Mouse (Mus musculus): ENCODE results near the gene Clec2d.
"Not testable (repeated sequence)": the region's sequence is repeated elsewhere in the genome, so short reads cannot be mapped to it uniquely, and the experiment has no call there.

Gene Clec2d

GRCm38 (mm10) chr6:129186457-129187199, 6.2 kb downstream of the Clec2d start:
- in situ Hi-C loops (cut with MboI, MseI) = no loop called here

- in situ Hi-C loops (cut with MboI, MseI) = no loop called here
These were observed 6.8 kb downstream of the Clec2d start for GRCm38 (mm10) chr6:129187200-129187651.

GRCm38 (mm10) chr6:129187816-129188215, 7.4 kb downstream of the Clec2d start:
- in situ Hi-C loops (cut with MboI, MseI) = not testable (repeated sequence)

GRCm38 (mm10) chr6:129193431-129193830, 13.0 kb downstream of the Clec2d start:
- in situ Hi-C loops (cut with MboI, MseI) = no loop called here

GRCm38 (mm10) chr6:129200066-129200465, 19.7 kb downstream of the Clec2d start:
- in situ Hi-C loops (cut with MboI, MseI) = not testable (repeated sequence)

GRCm38 (mm10) chr6:129202306-129202705, 21.9 kb downstream of the Clec2d start:
- in situ Hi-C loops (cut with MboI, MseI) = no loop called here

- in situ Hi-C loops (cut with MboI, MseI) = no loop called here
These were observed 23.9 kb downstream of the Clec2d start for GRCm38 (mm10) chr6:129204342-129204741.

- in situ Hi-C loops (cut with MboI, MseI) = no loop called here
These were observed 24.4 kb downstream of the Clec2d start for GRCm38 (mm10) chr6:129204838-129205237.

GRCm38 (mm10) chr6:129208891-129209519, 28.6 kb downstream of the Clec2d start:
- in situ Hi-C loops (cut with MboI, MseI) = no loop called here

- in situ Hi-C loops (cut with MboI, MseI) = no loop called here
These were observed 29.5 kb downstream of the Clec2d start for GRCm38 (mm10) chr6:129209785-129210446.

GRCm38 (mm10) chr6:129210447-129210790, 30.0 kb downstream of the Clec2d start:
- in situ Hi-C loops (cut with MboI, MseI) = no loop called here

- in situ Hi-C loops (cut with MboI, MseI) = no loop called here
These were observed 32.2 kb downstream of the Clec2d start for GRCm38 (mm10) chr6:129212421-129213195.

- in situ Hi-C loops (cut with MboI, MseI) = no loop called here
These were observed 33.1 kb downstream of the Clec2d start for GRCm38 (mm10) chr6:129213497-129213896.

- in situ Hi-C loops (cut with MboI, MseI) = no loop called here
These were observed 33.8 kb downstream of the Clec2d start for GRCm38 (mm10) chr6:129214263-129214662.

GRCm38 (mm10) chr6:129215053-129215452, 34.6 kb downstream of the Clec2d start:
- in situ Hi-C loops (cut with MboI, MseI) = no loop called here

- in situ Hi-C loops (cut with MboI, MseI) = no loop called here
These were observed 35.6 kb downstream of the Clec2d start for GRCm38 (mm10) chr6:129215886-129216637.

- in situ Hi-C loops (cut with MboI, MseI) = no loop called here
These were observed 36.4 kb downstream of the Clec2d start for GRCm38 (mm10) chr6:129216721-129217230.

GRCm38 (mm10) chr6:129218191-129218696, 37.8 kb downstream of the Clec2d start:
- in situ Hi-C loops (cut with MboI, MseI) = no loop called here

GRCm38 (mm10) chr6:129219897-129220517, 39.6 kb downstream of the Clec2d start:
- in situ Hi-C loops (cut with MboI, MseI) = loop anchor here (10.0 kb wide), 1 partner anchor 785 kb away; the partner anchor contains the start of gene Fkbp4

- in situ Hi-C loops (cut with MboI, MseI) = loop anchor here (10.0 kb wide), 1 partner anchor 786 kb away; the partner anchor contains the start of gene Fkbp4
These were observed 40.6 kb downstream of the Clec2d start for GRCm38 (mm10) chr6:129221053-129221452.

Measured in T-helper 2 cell (primary cell).